Mouse (Mus musculus) kidney, postnatal 0 days (tissue): ENCODE measurements around the gene Nol11. TPM values are rescaled to one million over a fixed set of nuclear protein-coding genes. Genes with fewer than 3 reads are reported as not detected.
"Not testable (repeated sequence)": the region's sequence is repeated elsewhere in the genome, so short reads cannot be mapped to it uniquely, and the experiment has no call there.

Experiments
- ATAC-seq: fragments of 200-750 bp; cut with Nextera tagmentation; replicated peaks from 2 replicates; pipeline ENCODE4 v1.8.0; 2017; ENCODE audit warnings: low read depth, moderate number of reproducible peaks, moderate TSS enrichment, moderate library complexity; ENCODE audit not compliant: low FRiP score
- DNase-seq: peaks from one replicate; pipeline ENCODE4 v3.0.0-alpha.2; 2016; ENCODE audit warnings: low spot score
- H3K27ac ChIP-seq: fragments of 300-500 bp; sonication (generic); 2 replicates; pipeline ENCODE4 v1.5.1; 2014; ENCODE audit warnings: mild to moderate bottlenecking
- H3K27me3 ChIP-seq: fragments of 300-500 bp; sonication (generic); 2 replicates; pipeline ENCODE4 v1.6.1; 2014; ENCODE audit warnings: low read length, mixed read lengths; ENCODE audit not compliant: insufficient read depth
- H3K36me3 ChIP-seq: fragments of 300-500 bp; sonication (generic); 2 replicates; pipeline ENCODE4 v1.6.1; 2014; ENCODE audit warnings: low read length, mixed read lengths; ENCODE audit not compliant: insufficient read depth
- H3K4me1 ChIP-seq: fragments of 300-500 bp; sonication (generic); replicated peaks from 2 replicates; pipeline ENCODE4 v1.6.1; 2014; ENCODE audit warnings: antibody characterized with exemption, low read length, mixed read lengths; ENCODE audit not compliant: insufficient read depth
- H3K4me2 ChIP-seq: fragments of 300-500 bp; sonication (generic); 2 replicates; pipeline ENCODE4 v1.6.1; 2014; ENCODE audit warnings: mild to moderate bottlenecking, low read length, moderate library complexity, mixed read lengths
- H3K4me3 ChIP-seq: fragments of 300-500 bp; sonication (generic); replicated peaks from 2 replicates; pipeline ENCODE4 v1.5.1; 2014; ENCODE audit warnings: low read depth, low read length
- H3K9ac ChIP-seq: fragments of 300-500 bp; sonication (generic); 2 replicates; pipeline ENCODE4 v1.6.1; 2014; ENCODE audit warnings: low read depth, low read length
- H3K9me3 ChIP-seq: fragments of 300-500 bp; sonication (generic); replicated peaks from 2 replicates; pipeline ENCODE4 v1.6.1; 2016; ENCODE audit warnings: low read length, inconsistent platforms, mixed read lengths
- CTCF ChIP-seq: IDR thresholded peaks from 2 replicates; pipeline ENCODE4 v1.5.1; 2016; ENCODE audit warnings: antibody characterized with exemption, low read depth, mild to moderate bottlenecking, moderate library complexity
- WGBS: fragments of 180-500 bp; shearing (Covaris S2); extraction: QIAGEN DNeasy Blood & Tissue Kit; methylation state at CpG from one replicate; pipeline ENCODE4 v1.1.7; 2014; 5-methylcytosine and 5-hydroxymethylcytosine counted together
- polyA plus RNA-seq: library from polyadenylated mRNA; unstranded; fragments of >200 nt; fragmentation: Nextera tagmentation; extraction: Ambion mirVana; gene quantifications from 2 replicates; pipeline ENCODE4 v1.2.1, GENCODE M21; 2015

Nol11 gene
- polyA plus RNA-seq, 1 experiment from 2014 or later: 31.5 TPM

DNA sequence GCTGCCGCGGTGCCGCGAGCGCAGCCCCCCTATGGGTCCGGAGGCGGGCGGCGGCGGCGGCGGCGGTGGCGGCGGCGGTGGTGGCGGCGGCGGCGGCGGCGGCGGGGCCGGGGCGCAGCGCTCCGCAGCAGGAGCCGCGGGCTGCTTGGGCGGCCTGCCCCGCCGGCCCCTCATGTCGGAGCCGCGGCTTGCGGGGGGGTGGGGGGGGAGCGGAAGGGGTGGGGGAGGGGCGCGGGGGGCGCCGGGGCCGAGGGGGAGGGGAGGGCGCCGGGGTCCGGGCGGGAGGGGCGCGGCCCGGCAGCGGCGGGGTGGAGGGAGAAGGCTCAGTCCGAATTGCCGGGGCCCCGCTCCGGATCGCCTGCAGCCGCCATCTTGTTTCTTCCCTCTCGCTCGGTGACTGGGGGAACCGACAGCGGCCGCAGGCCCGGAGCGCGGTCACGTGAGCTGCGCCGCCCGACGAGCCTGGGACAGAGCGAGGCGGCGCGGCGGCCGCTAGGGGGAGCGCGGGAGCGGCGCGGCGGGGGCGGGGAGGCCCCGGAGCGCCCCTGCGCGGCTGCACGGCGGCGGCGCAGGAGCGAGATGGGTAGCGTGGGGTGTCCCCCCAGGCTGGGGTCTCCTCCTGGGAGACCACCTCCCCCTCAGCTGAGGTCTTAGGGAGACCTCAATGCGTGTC is 57.3 kb downstream of the Nol11 start, which contains the start of gene Bptf:
TSS of gene Bptf (minus strand) at position 379 of the 673 bp plus-strand sequence.
- ATAC-seq: peak; percentile 95
- TF ChIP-seq CTCF: peak; percentile 64
- WGBS: under 1% methylated on average over 53 of the region's 94 CpGs

DNA sequence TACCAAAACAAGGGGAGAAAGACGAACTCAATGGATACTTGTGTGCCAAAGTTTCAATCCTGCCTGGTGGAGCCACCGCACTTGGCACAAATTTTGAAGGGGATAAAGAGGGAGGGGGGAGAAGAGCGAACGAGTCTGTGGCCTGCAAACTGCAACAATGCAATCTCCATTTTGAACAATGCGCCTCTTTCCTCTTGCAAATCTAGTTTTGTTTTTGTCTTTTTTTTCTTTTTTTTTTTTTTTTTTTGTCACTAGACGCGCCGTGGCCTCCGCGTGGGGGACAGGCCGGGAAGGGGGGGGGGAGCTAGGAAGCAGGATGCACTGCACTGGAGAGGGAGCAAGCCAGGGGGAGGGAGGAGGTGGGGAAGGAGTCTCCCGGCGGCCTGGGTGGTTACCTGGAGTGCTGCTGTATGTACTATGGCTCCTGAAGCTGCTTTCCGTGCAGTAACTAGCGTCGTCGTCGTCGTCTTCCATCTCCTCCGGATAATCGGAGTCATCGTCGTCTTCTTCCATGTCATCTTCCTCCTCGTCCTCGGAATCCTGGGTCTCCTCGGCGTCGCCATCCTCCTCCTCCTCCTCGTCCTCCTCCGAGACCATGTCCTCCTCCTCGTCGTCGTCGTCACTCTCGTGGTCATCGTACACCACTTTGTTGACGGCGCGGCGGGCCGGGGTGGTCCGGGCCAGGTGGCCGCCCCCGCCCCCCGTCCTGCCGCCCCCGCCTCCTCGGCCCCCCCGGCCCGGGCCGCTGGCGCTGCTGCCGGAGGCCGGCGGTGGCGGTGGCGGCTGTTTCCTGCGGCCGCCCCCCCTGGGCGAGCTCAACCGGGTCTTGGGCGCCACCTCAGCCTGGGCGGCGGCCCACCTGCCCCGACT is 58.1 kb downstream of the Nol11 start:
- WGBS: under 1% methylated on average over 58 of the region's 65 CpGs
- no peak for TF ChIP-seq CTCF
- H3K4me1 ChIP-seq: no peaks in the 10 kb centered on the region
- H3K9me3 ChIP-seq: no peaks in the 10 kb centered on the region
- peak overlapping the region; percentile 99 for H3K27ac ChIP-seq
- ATAC-seq (peak; percentile 73), DNase-seq (peak; percentile 72)
- H3K4me2 ChIP-seq: peak overlapping the region; percentile 96
- peak overlapping the region; percentile 85 for H3K4me3 ChIP-seq
- peak overlapping the region; percentile 99 for H3K9ac ChIP-seq
- H3K27me3 ChIP-seq: no peaks in the 10 kb centered on the region
- H3K36me3 ChIP-seq: no peaks in the 10 kb centered on the region

More for the DNA sequence above, 57.3 kb downstream of the Nol11 start, which contains the start of gene Bptf:
- Histone ChIP-seq H3K27me3 (no peaks in the 10 kb centered on the region), H3K36me3 (no peaks in the 10 kb centered on the region), H3K4me1 (no peaks in the 10 kb centered on the region), H3K27ac (peak within 1 kb of the TSS; percentile 99), H3K4me3 (peak within 1 kb of the TSS; percentile 85), H3K4me2 (peak within 1 kb of the TSS; percentile 96), H3K9me3 (no peaks in the 10 kb centered on the region), H3K9ac (peak within 1 kb of the TSS; percentile 99)
- DNase-seq: peak; percentile 95

DNA sequence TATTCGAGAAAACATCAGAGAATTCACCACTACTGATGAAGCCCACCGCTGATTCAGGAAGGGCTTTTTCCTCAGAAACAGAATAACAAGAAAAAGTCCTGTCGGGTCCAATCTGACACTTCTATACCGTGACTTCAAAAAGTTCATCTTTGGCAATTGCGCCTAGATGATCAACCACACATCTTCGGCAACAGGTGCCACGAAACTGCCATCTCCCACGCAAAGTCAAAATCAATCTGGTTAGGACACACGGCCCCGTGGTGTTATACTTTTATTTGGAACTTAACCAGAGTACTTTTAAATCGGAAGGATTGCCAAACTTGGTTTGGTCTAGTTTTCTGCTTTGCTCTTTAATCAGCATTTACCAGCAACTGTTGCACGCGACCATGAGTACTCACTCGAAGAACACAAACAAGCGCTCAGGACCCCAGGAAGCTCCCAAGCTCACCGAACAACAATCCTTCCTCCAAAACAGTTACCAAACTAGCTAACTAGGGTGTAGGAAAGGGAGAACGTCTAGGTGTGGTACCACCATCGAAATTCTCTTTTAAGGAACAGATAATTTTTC is 58.9 kb downstream of the Nol11 start:
- Histone ChIP-seq H3K27me3 (no peaks in the 10 kb centered on the region), H3K36me3 (no peaks in the 10 kb centered on the region), H3K9me3 (no peaks in the 10 kb centered on the region), H3K4me2 (peak overlapping the region; percentile 96), H3K4me1 (no peaks in the 10 kb centered on the region), H3K9ac (peak overlapping the region; percentile 99), H3K4me3 (peak overlapping the region; percentile 85), H3K27ac (peak overlapping the region; percentile 99)
- no peak for TF ChIP-seq CTCF
- ATAC-seq: no peak
- 2% methylated on average over 18 of the region's 18 CpGs for WGBS
- DNase-seq: peak; percentile 57

DNA sequence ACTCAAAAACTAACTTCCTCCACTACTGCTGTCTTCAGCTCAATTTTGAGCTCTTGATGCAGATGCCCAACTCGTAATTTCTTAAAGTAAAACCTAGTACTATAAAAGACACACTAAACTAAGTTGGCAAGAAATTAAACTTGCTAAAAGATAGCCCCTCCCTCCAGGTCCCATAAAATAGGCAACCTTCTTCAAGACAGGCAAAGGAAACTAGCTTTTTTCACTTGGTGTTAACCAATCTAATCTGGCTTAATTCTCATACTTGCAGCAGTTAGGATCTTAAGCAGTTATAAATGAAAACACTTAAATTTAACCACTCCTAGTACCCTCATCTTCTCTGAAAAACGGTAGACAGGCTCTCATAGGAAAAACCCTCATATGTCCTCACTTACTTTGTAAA is 59.5 kb downstream of the Nol11 start:
- Histone ChIP-seq H3K9ac (peak overlapping the region; percentile 99), H3K4me1 (peaks cover 5% of the 10 kb centered on the region; the same call in 1 of the 2 replicates), H3K27ac (no peak overlapping the region), H3K4me2 (peak overlapping the region; percentile 96), H3K4me3 (peak overlapping the region; percentile 85), H3K27me3 (no peaks in the 10 kb centered on the region), H3K9me3 (no peaks in the 10 kb centered on the region), H3K36me3 (no peaks in the 10 kb centered on the region)
- DNase-seq: no peak
- no peak for ATAC-seq
- 2% methylated on average over 2 of the region's 2 CpGs for WGBS
- TF ChIP-seq CTCF: no peak

DNA sequence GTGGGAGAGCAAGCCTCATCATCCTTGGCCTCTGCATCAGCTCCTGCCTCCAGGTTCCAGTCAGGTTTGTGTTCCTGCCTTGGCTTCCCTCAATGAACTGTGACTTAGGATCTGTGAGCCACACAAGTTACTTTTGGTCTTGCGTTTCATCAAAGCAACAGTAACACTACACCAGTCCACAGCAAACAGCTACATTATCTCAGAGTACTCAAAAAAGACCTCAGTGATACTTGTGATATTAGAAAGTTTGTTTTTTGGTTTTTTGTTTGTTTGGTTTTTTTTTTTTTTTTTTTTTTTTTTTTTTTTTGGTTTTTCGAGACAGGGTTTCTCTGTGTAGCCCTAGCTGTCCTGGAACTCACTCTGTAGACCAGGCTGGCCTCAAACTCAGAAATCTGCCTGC is 62.5 kb downstream of the Nol11 start:
- H3K27ac ChIP-seq, DNase-seq, H3K4me2 ChIP-seq, H3K9me3 ChIP-seq, H3K9ac ChIP-seq, H3K36me3 ChIP-seq, ATAC-seq, H3K27me3 ChIP-seq, H3K4me3 ChIP-seq: not testable (repeated sequence)
- WGBS: 73% methylated on average over 1 of the region's 2 CpGs
- H3K4me1 ChIP-seq: peaks cover 16% of the 10 kb centered on the region; the same call in 1 of the 2 replicates

DNA sequence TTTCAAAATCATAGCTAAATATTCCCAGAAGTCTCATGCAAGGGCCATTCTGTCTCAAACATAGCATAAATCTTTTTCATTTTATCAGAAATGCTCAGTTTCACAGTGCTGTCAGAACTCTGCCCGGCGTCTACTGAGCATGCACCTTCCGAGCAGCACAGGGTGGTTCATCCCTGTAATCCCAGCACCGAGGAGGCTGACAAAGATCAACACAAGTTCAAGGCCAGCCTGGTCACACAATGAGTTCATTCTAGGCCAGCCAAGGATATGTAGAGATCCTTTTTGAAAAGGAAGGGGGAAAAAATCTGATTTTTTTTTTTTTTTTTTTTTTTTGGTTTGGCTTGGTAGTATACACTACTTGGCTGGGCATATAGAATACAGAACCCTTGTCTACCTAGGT is 64.2 kb downstream of the Nol11 start:
- 69% methylated on average over 4 of the region's 4 CpGs for WGBS
- no peaks in the 10 kb centered on the region for H3K9me3 ChIP-seq
- no peak overlapping the region for H3K4me2 ChIP-seq
- H3K4me1 ChIP-seq: peaks cover 16% of the 10 kb centered on the region; the same call in 1 of the 2 replicates
- H3K4me3 ChIP-seq: no peak overlapping the region
- H3K9ac ChIP-seq: no peak overlapping the region
- no peaks in the 10 kb centered on the region for H3K36me3 ChIP-seq
- DNase-seq (no peak), ATAC-seq (no peak)
- H3K27ac ChIP-seq: peak overlapping the region; percentile 42; the same call in 1 of the 2 replicates
- TF ChIP-seq CTCF: no peak
- no peaks in the 10 kb centered on the region for H3K27me3 ChIP-seq
